Mouse (Mus musculus) limb, embryonic 15.5 days (tissue): ENCODE data around the gene Hilpda. TPM values are rescaled to one million over a fixed set of nuclear protein-coding genes. Genes with fewer than 3 reads are reported as not detected.

Experiments
- ATAC-seq: fragments of 200-750 bp; cut with Nextera tagmentation; 2 replicates; pipeline ENCODE4 v1.8.0; 2017; ENCODE audit warnings: low read depth, moderate TSS enrichment; ENCODE audit not compliant: insufficient number of reproducible peaks, low FRiP score, low TSS enrichment
- H3K27ac ChIP-seq: fragments of 300-500 bp; sonication (generic); 2 replicates; pipeline ENCODE4 v1.5.1; 2015; ENCODE audit warnings: moderate library complexity, mild to moderate bottlenecking, inconsistent platforms
- H3K27me3 ChIP-seq: fragments of 300-500 bp; sonication (generic); 2 replicates; pipeline ENCODE4 v1.6.1; 2015; ENCODE audit warnings: inconsistent platforms
- H3K36me3 ChIP-seq: fragments of 300-500 bp; sonication (generic); 2 replicates; pipeline ENCODE4 v1.6.1; 2015; ENCODE audit warnings: inconsistent platforms
- H3K4me1 ChIP-seq: fragments of 300-500 bp; sonication (generic); 2 replicates; pipeline ENCODE4 v1.6.1; 2015; ENCODE audit warnings: inconsistent platforms
- H3K4me2 ChIP-seq: fragments of 300-500 bp; sonication (generic); 2 replicates; pipeline ENCODE4 v1.6.1; 2015; ENCODE audit warnings: mild to moderate bottlenecking, inconsistent platforms
- H3K4me3 ChIP-seq: fragments of 300-500 bp; sonication (generic); 2 replicates; pipeline ENCODE4 v1.5.1; 2015; ENCODE audit warnings: mild to moderate bottlenecking, inconsistent platforms
- H3K9ac ChIP-seq: fragments of 300-500 bp; sonication (generic); 2 replicates; pipeline ENCODE4 v1.6.1; 2015; ENCODE audit warnings: inconsistent platforms
- H3K9me3 ChIP-seq: fragments of 300-500 bp; sonication (generic); 2 replicates; pipeline ENCODE4 v1.6.1; 2016; ENCODE audit warnings: inconsistent platforms
- WGBS: fragments of 180-500 bp; shearing (Covaris S2); methylation state at CpG from one replicate; pipeline ENCODE4 v1.1.7; 2015; 5-methylcytosine and 5-hydroxymethylcytosine counted together
- polyA plus RNA-seq: library from polyadenylated mRNA; unstranded; fragments of >200 nt; fragmentation: Nextera tagmentation; extraction: Ambion mirVana; gene quantifications from 2 replicates; pipeline ENCODE4 v1.2.1, GENCODE M21; 2015

Hilpda gene
- polyA plus RNA-seq, 1 experiment from 2014 or later: 41.8 TPM

- WGBS: 32% methylated on average over 2 of the region's 2 CpGs
- no peak overlapping the region for H3K9ac ChIP-seq
- no peaks in the 10 kb centered on the region for H3K36me3 ChIP-seq
- no peak overlapping the region for H3K4me3 ChIP-seq
- ATAC-seq: no peak
- H3K27me3 ChIP-seq: no peaks in the 10 kb centered on the region
- H3K9me3 ChIP-seq: no peaks in the 10 kb centered on the region
- H3K4me2 ChIP-seq: no peak overlapping the region
- H3K27ac ChIP-seq: no peak overlapping the region
- H3K4me1 ChIP-seq: no peaks in the 10 kb centered on the region
Measured at GRCm38 (mm10) chr6:29317286-29317685, 45.0 kb downstream of the Hilpda start.

- 62% methylated on average over 3 of the region's 3 CpGs for WGBS
- H3K4me2 ChIP-seq: no peak overlapping the region
- H3K4me3 ChIP-seq: no peak overlapping the region
- H3K9me3 ChIP-seq: no peaks in the 10 kb centered on the region
- H3K4me1 ChIP-seq: no peaks in the 10 kb centered on the region
- ATAC-seq: no peak
- no peak overlapping the region for H3K9ac ChIP-seq
- no peaks in the 10 kb centered on the region for H3K27me3 ChIP-seq
- H3K36me3 ChIP-seq: no peaks in the 10 kb centered on the region
- H3K27ac ChIP-seq: no peak overlapping the region
Measured at GRCm38 (mm10) chr6:29317941-29318340, 45.7 kb downstream of the Hilpda start.

GRCm38 (mm10) chr6:29318879-29319278 lies 46.6 kb downstream of the Hilpda start, which contains the start of gene Fam71f1:
TSS of gene Fam71f1 (plus strand) at chr6:29319140.
- H3K27me3 ChIP-seq: no peaks in the 10 kb centered on the region
- WGBS: 74% methylated on average over 5 of the region's 5 CpGs
- no peak within 1 kb of the TSS for H3K4me2 ChIP-seq
- H3K36me3 ChIP-seq: no peaks in the 10 kb centered on the region
- no peaks in the 10 kb centered on the region for H3K9me3 ChIP-seq
- no peak for ATAC-seq
- no peak within 1 kb of the TSS for H3K27ac ChIP-seq
- no peak within 1 kb of the TSS for H3K4me3 ChIP-seq
- no peak within 1 kb of the TSS for H3K9ac ChIP-seq
- H3K4me1 ChIP-seq: no peaks in the 10 kb centered on the region

- no peaks in the 10 kb centered on the region for H3K36me3 ChIP-seq
- H3K27me3 ChIP-seq: no peaks in the 10 kb centered on the region
- no peak overlapping the region for H3K9ac ChIP-seq
- 59% methylated on average over 6 of the region's 6 CpGs for WGBS
- H3K4me3 ChIP-seq: no peak overlapping the region
- H3K9me3 ChIP-seq: no peaks in the 10 kb centered on the region
- H3K4me1 ChIP-seq: no peaks in the 10 kb centered on the region
- H3K4me2 ChIP-seq: no peak overlapping the region
- H3K27ac ChIP-seq: no peak overlapping the region
- no peak for ATAC-seq
Measured at GRCm38 (mm10) chr6:29321586-29321985, 49.3 kb downstream of the Hilpda start.

GRCm38 (mm10) chr6:29322147-29322546 lies 49.9 kb downstream of the Hilpda start:
- no peaks in the 10 kb centered on the region for H3K4me1 ChIP-seq
- WGBS: 90% methylated on average over 7 of the region's 7 CpGs
- no peak for ATAC-seq
- H3K9ac ChIP-seq: no peak overlapping the region
- no peak overlapping the region for H3K4me2 ChIP-seq
- no peak overlapping the region for H3K4me3 ChIP-seq
- H3K36me3 ChIP-seq: no peaks in the 10 kb centered on the region
- no peak overlapping the region for H3K27ac ChIP-seq
- no peaks in the 10 kb centered on the region for H3K27me3 ChIP-seq
- H3K9me3 ChIP-seq: no peaks in the 10 kb centered on the region

- no peak for ATAC-seq
- H3K4me3 ChIP-seq: no peak overlapping the region
- 77% methylated on average over 4 of the region's 4 CpGs for whole genome bisulfite sequencing
- H3K27me3 ChIP-seq: no peaks in the 10 kb centered on the region
- H3K4me1 ChIP-seq: no peaks in the 10 kb centered on the region
- H3K36me3 ChIP-seq: no peaks in the 10 kb centered on the region
- H3K4me2 ChIP-seq: no peak overlapping the region
- H3K9ac ChIP-seq: no peak overlapping the region
- no peak overlapping the region for H3K27ac ChIP-seq
- H3K9me3 ChIP-seq: no peaks in the 10 kb centered on the region
Measured at GRCm38 (mm10) chr6:29322735-29323134, 50.4 kb downstream of the Hilpda start.

Other genes with a start within 250 kb of the Hilpda start
- gene Lep, start 212.3 kb upstream of the Hilpda start, polyA plus RNA-seq: not detected in 2 replicates
- gene Rbm28, start 107.5 kb upstream of the Hilpda start, polyA plus RNA-seq: 30.7 and 31.5 TPM in 2 replicates
- 0.67 and 0.83 TPM in 2 replicates for gene Prrt4, start 92.9 kb upstream of the Hilpda start, polyA plus RNA-seq
- 50.4 and 56.8 TPM in 2 replicates for gene Impdh1, start 56.1 kb upstream of the Hilpda start, polyA plus RNA-seq
- 0.19 and 0.38 TPM in 2 replicates for gene Fam71f2, start 7.1 kb downstream of the Hilpda start, polyA plus RNA-seq
- not detected in 2 replicates for gene Fam71f1, start 46.7 kb downstream of the Hilpda start, polyA plus RNA-seq
- gene Calu, start 75.6 kb downstream of the Hilpda start, polyA plus RNA-seq: 549 and 573 TPM in 2 replicates
- 1.1 and 1.3 TPM in 2 replicates for gene Opn1sw, start 116.0 kb downstream of the Hilpda start, polyA plus RNA-seq
- gene Ccdc136, start 123.8 kb downstream of the Hilpda start, polyA plus RNA-seq: 18.1 and 21.0 TPM in 2 replicates
- gene Flnc, start 160.8 kb downstream of the Hilpda start, polyA plus RNA-seq: 21.5 and 28.0 TPM in 2 replicates
- 221 and 243 TPM in 2 replicates for gene Atp6v1f, start 195.2 kb downstream of the Hilpda start, polyA plus RNA-seq
- not detected in 2 replicates for gene Atp6v1fnb, start 198.9 kb downstream of the Hilpda start, polyA plus RNA-seq
- gene Kcp, start 235.5 kb downstream of the Hilpda start, polyA plus RNA-seq: 25.8 and 26.5 TPM in 2 replicates